In the genomic region with DNA sequence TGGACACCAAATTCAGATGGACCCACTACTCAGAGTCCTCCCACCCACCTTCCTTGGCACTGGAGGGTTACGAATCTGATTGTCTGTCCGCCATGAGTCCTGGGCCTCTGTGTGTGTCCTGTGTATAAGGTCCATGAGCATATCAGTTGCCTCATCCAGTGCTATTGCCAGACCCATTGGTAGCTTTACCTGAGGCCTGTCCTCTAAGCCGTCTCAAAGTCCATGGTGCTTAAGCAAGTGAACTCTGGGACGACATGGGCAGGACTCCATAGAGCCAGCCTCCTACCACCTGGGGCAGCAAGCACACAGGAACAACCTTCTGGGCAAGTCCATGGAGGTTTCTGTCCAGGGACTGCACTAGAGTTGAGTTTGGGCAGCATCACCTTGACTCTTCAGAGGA, we compare ENCODE assay signal across 23 mouse cellular contexts. TPM values are rescaled to one million over a fixed set of nuclear protein-coding genes. Genes with fewer than 3 reads are reported as not detected.
"Had no signal": no experiment of that assay in that cellular context is flagged by ENCODE, and none has a peak within 500 bp of the region (broad histone marks: within the 10 kb centered on the region; RNA-seq: fewer than 3 reads in every experiment).

No protein-coding gene starts in this region.

- H3K4me1 ChIP-seq: limb, embryonic 12.5 days; limb, embryonic 15.5 days; lung, embryonic 15.5 days; neural tube, embryonic 12.5 days; neural tube, embryonic 15.5 days had no signal

- H3K9me3 ChIP-seq: limb, embryonic 12.5 days; limb, embryonic 15.5 days; lung, embryonic 15.5 days; neural tube, embryonic 12.5 days; neural tube, embryonic 15.5 days had no signal

- H3K9ac ChIP-seq: limb, embryonic 12.5 days; limb, embryonic 15.5 days; liver, embryonic 14.5 days; lung, embryonic 15.5 days; neural tube, embryonic 12.5 days; neural tube, embryonic 15.5 days had no signal

- DNase-seq: kidney, adult 18-20 months; kidney, postnatal 10 days; layer of hippocampus, postnatal 36 days; lung, adult 18-20 months; lung, postnatal 14 days; lung, postnatal 4 days; midbrain, embryonic 14.5 days; right cerebral cortex, adult 18-20 months; right cerebral cortex, postnatal 14 days; right cerebral cortex, postnatal 4 days; thymus, postnatal 25 days had no signal

- ATAC-seq: hindbrain, postnatal 0 days; inflammation-experienced regulatory T-cells, adult 6 months had no signal

- H3K27me3 ChIP-seq: limb, embryonic 15.5 days; lung, embryonic 15.5 days; neural tube, embryonic 12.5 days; neural tube, embryonic 15.5 days had no signal

- H3K27ac ChIP-seq: hindbrain, postnatal 0 days; left cerebral cortex, adult 2 months; limb, embryonic 12.5 days; limb, embryonic 15.5 days; liver, embryonic 14.5 days; lung, embryonic 15.5 days; neural tube, embryonic 12.5 days; neural tube, embryonic 15.5 days had no signal

- H3K36me3 ChIP-seq: limb, embryonic 12.5 days; limb, embryonic 15.5 days; lung, embryonic 15.5 days; neural tube, embryonic 12.5 days had no signal

- H3K4me3 ChIP-seq: left cerebral cortex, adult 2 months; limb, embryonic 12.5 days; limb, embryonic 15.5 days; lung, embryonic 15.5 days; neural tube, embryonic 12.5 days; neural tube, embryonic 15.5 days had no signal

- H3K4me2 ChIP-seq: limb, embryonic 12.5 days; limb, embryonic 15.5 days; lung, embryonic 15.5 days; midbrain, embryonic 11.5 days; neural tube, embryonic 12.5 days; neural tube, embryonic 15.5 days had no signal

RNA-seq across cellular contexts. Expression of a gene that starts 54.6 kb away (rescaled TPM):
- total RNA-seq: megakaryocyte progenitor cell, adult 5-6 weeks; megakaryocyte-erythroid progenitor cell, adult 5-6 weeks had no signal
